Mouse (Mus musculus) CH12.LX (cell line): ENCODE measurements around the gene Fbxl17. TPM values are rescaled to one million over a fixed set of nuclear protein-coding genes. Genes with fewer than 3 reads are reported as not detected.

Experiments used
- DNase-seq: peaks from one replicate; pipeline ENCODE4 v3.0.0-alpha.2; 2013; ENCODE audit errors: extremely low read depth
- H3K27ac ChIP-seq: 2 replicates; pipeline ENCODE4 v1.5.1; 2012; ENCODE audit warnings: low read depth, mild to moderate bottlenecking, control low read depth, moderate library complexity; ENCODE audit not compliant: insufficient read depth
- H3K27me3 ChIP-seq: replicated peaks from 2 replicates; pipeline ENCODE3; 2012; ENCODE audit warnings: inconsistent platforms
- H3K36me3 ChIP-seq, 2 experiments: replicated peaks in 1 of 2; 2 replicates each; pipeline versions ENCODE3 to v1.6.1; 2012; ENCODE audit warnings: inconsistent platforms in 1 of 2, low read length in 1 of 2, mild to moderate bottlenecking in 1 of 2, mixed read lengths in 1 of 2, moderate library complexity in 1 of 2; ENCODE audit not compliant: control insufficient read depth in 1 of 2, insufficient read depth in 1 of 2
- H3K4me1 ChIP-seq, 2 experiments: 2 replicates each; pipeline ENCODE4 v1.6.1; 2012; ENCODE audit warnings: inconsistent platforms in 1 of 2, moderate library complexity in 1 of 2; ENCODE audit not compliant: insufficient read depth in 2 of 2, control insufficient read depth in 1 of 2
- H3K4me2 ChIP-seq: 2 replicates; pipeline ENCODE4 v1.6.1; 2012; ENCODE audit warnings: low read depth, mild to moderate bottlenecking, control low read depth; ENCODE audit not compliant: poor library complexity, insufficient read depth, severe bottlenecking
- H3K4me3 ChIP-seq, 3 experiments: fragments of 150-350 bp in 1 of 3; sonication (generic) in 1 of 3; replicated peaks in 1 of 3; 2 replicates each; pipeline versions ENCODE3 to v1.5.1; 2011 to 2012; ENCODE audit warnings: low read depth in 2 of 3, low read length in 2 of 3, mild to moderate bottlenecking in 2 of 3, moderate library complexity in 2 of 3, control low read depth in 1 of 3, improper control_type of control experiment in 1 of 3, inconsistent platforms in 1 of 3, mixed read lengths in 1 of 3; ENCODE audit not compliant: poor library complexity in 1 of 3
- H3K79me2 ChIP-seq: replicated peaks from 2 replicates; pipeline ENCODE4 v1.6.1; 2012; ENCODE audit warnings: mild to moderate bottlenecking, moderate library complexity; ENCODE audit not compliant: control insufficient read depth, poor library complexity, insufficient read depth, severe bottlenecking; ENCODE audit errors: extremely low read depth
- H3K9ac ChIP-seq: 2 replicates; pipeline ENCODE4 v1.6.1; 2012; ENCODE audit warnings: low read depth, mild to moderate bottlenecking, control low read depth, moderate library complexity; ENCODE audit not compliant: insufficient read depth
- H3K9me3 ChIP-seq: replicated peaks from 2 replicates; pipeline ENCODE3; 2012; ENCODE audit warnings: low read length, inconsistent platforms, mixed read lengths
- BHLHE40 ChIP-seq: IDR thresholded peaks from 2 replicates; pipeline ENCODE4 v1.6.1; 2011; ENCODE audit warnings: mild to moderate bottlenecking, low read depth, low read length, improper control_type of control experiment
- CHD2 ChIP-seq: IDR thresholded peaks from 2 replicates; pipeline ENCODE4 v1.6.1; 2011; ENCODE audit warnings: low read length, improper control_type of control experiment
- ELF1 ChIP-seq: IDR thresholded peaks from 2 replicates; pipeline ENCODE4 v1.6.1; 2014; ENCODE audit warnings: low read depth, mild to moderate bottlenecking, inconsistent platforms, low read length, improper control_type of control experiment
- EP300 ChIP-seq: IDR thresholded peaks from 2 replicates; pipeline ENCODE4 v1.6.1; 2011; ENCODE audit warnings: low read length, improper control_type of control experiment
- ETS1 ChIP-seq: conservative IDR thresholded peaks from 2 replicates; pipeline ENCODE4 v1.6.1; 2012; ENCODE audit warnings: low read depth, mild to moderate bottlenecking, inconsistent platforms, low read length, improper control_type of control experiment, moderate library complexity
- HCFC1 ChIP-seq: IDR thresholded peaks from 2 replicates; pipeline ENCODE4 v1.6.1; 2012; ENCODE audit warnings: low read depth, mild to moderate bottlenecking, inconsistent platforms, low read length, improper control_type of control experiment
- JUND ChIP-seq: conservative IDR thresholded peaks from 2 replicates; pipeline ENCODE4 v1.6.1; 2011; ENCODE audit warnings: low read depth, low read length, improper control_type of control experiment
- KAT2A ChIP-seq: IDR thresholded peaks from 2 replicates; pipeline ENCODE4 v1.6.1; 2012; ENCODE audit warnings: low read length, improper control_type of control experiment, inconsistent platforms; ENCODE audit not compliant: insufficient replicate concordance
- MAX ChIP-seq: IDR thresholded peaks from 2 replicates; pipeline ENCODE4 v1.6.1; 2011; ENCODE audit warnings: low read length, improper control_type of control experiment
- MEF2A ChIP-seq: IDR thresholded peaks from 2 replicates; pipeline ENCODE4 v1.6.1; 2014; ENCODE audit warnings: low read depth, mild to moderate bottlenecking, inconsistent platforms, low read length, improper control_type of control experiment, borderline replicate concordance
- MYC ChIP-seq: IDR thresholded peaks from 2 replicates; pipeline ENCODE4 v1.6.1; 2011; ENCODE audit warnings: low read depth, mild to moderate bottlenecking, improper control_type of control experiment, low read length
- NELFE ChIP-seq: IDR thresholded peaks from 2 replicates; pipeline ENCODE4 v1.6.1; 2011; ENCODE audit warnings: low read depth, low read length, improper control_type of control experiment
- POLR2A ChIP-seq: IDR thresholded peaks from 2 replicates; pipeline ENCODE4 v1.6.1; 2011; ENCODE audit warnings: low read depth, mild to moderate bottlenecking, improper control_type of control experiment, low read length
- RCOR1 ChIP-seq: conservative IDR thresholded peaks from 2 replicates; pipeline ENCODE4 v1.6.1; 2012; ENCODE audit warnings: low read depth, mild to moderate bottlenecking, inconsistent platforms, low read length, improper control_type of control experiment
- SIN3A ChIP-seq: IDR thresholded peaks from 2 replicates; pipeline ENCODE4 v1.6.1; 2012; ENCODE audit warnings: low read length, improper control_type of control experiment, inconsistent platforms
- UBTF ChIP-seq: IDR thresholded peaks from 2 replicates; pipeline ENCODE4 v1.6.1; 2012; ENCODE audit warnings: low read depth, mild to moderate bottlenecking, inconsistent platforms, low read length, improper control_type of control experiment, moderate library complexity
- USF1 ChIP-seq: IDR thresholded peaks from 2 replicates; pipeline ENCODE4 v1.6.1; 2014; ENCODE audit warnings: low read depth, mild to moderate bottlenecking, inconsistent platforms, low read length, improper control_type of control experiment
- ZC3H11A ChIP-seq: IDR thresholded peaks from 2 replicates; pipeline ENCODE4 v1.6.1; 2012; ENCODE audit warnings: low read depth, mild to moderate bottlenecking, inconsistent platforms, low read length, improper control_type of control experiment
- ZKSCAN1 ChIP-seq: IDR thresholded peaks from 2 replicates; pipeline ENCODE4 v1.6.1; 2012; ENCODE audit warnings: low read depth, inconsistent platforms, low read length, improper control_type of control experiment, borderline replicate concordance
- ZMIZ1 ChIP-seq: IDR thresholded peaks from 2 replicates; pipeline ENCODE4 v1.6.1; 2012; ENCODE audit warnings: low read depth, mild to moderate bottlenecking, inconsistent platforms, low read length, improper control_type of control experiment
- dilution Hi-C: fragments of 300-500 bp; cut with MboI; formaldehyde crosslinking; loops from 2 replicates; pipeline ENCODE4 v1.14.3; 2020; ENCODE audit warnings: low sequenced_read_pairs; ENCODE audit not compliant: extremely low pct_unique_long_range_greater_than_20kb, extremely low pct_ligation_motif_present
- in situ Hi-C: fragments of 300-500 bp; cut with MboI; formaldehyde crosslinking; loops from 3 replicates; pipeline ENCODE4 v1.14.3; 2019; ENCODE audit warnings: low sequenced_read_pairs, low pct_ligation_motif_present, low pct_unique_long_range_greater_than_20kb, mixed read lengths
- polyA plus RNA-seq: library from polyadenylated mRNA; unstranded; fragments of >175 nt; gene quantifications from 2 replicates; pipeline ENCODE4 v1.2.1, GENCODE M21; 2012; ENCODE audit warnings: low read depth; ENCODE audit not compliant: insufficient read length
- total RNA-seq, 2 experiments: library from RNA; depleted of rRNA; stranded (reverse); fragments of 300-350 nt in 1 of 2; fragments of >200 nt in 1 of 2; gene quantifications; 2 replicates each; pipeline ENCODE4 v1.2.3; 2012 to 2014

The Fbxl17 gene
- total and polyA plus RNA-seq, 3 experiments, result 4.0 to 6.9 (median 4.3) TPM

GRCm38 (mm10) chr17:63010830-63011229 is 489.0 kb downstream of the Fbxl17 start:
- Histone ChIP-seq H3K9ac (no peak overlapping the region), H3K79me2 (no peaks in the 10 kb centered on the region), H3K4me1 (peaks cover 10 to 62% of the 10 kb centered on the region in 2 experiments), H3K36me3 (no peaks in the 10 kb centered on the region), H3K4me2 (no peak overlapping the region), H3K27me3 (no peaks in the 10 kb centered on the region), H3K4me3 (no peak overlapping the region), H3K9me3 (no peaks in the 10 kb centered on the region), H3K27ac (no peak overlapping the region)
- dilution Hi-C loops (no loop called here), in situ Hi-C loops (no loop called here)
- TF ChIP-seq ETS1 (no peak), EP300 (no peak), SIN3A (no peak), ZMIZ1 (no peak), CHD2 (no peak), KAT2A (no peak)
- no peak for DNase-seq

- no peaks in the 10 kb centered on the region for H3K79me2 ChIP-seq
- dilution Hi-C loops, result no loop called here
- no peak overlapping the region for H3K9ac ChIP-seq
- H3K27ac ChIP-seq, result no peak overlapping the region
- no peaks in the 10 kb centered on the region for H3K36me3 ChIP-seq
- in situ Hi-C loops, result no loop called here
- no peak overlapping the region for H3K4me3 ChIP-seq
- no peak for DNase-seq
- TF ChIP-seq SIN3A (no peak), MYC (no peak), ZKSCAN1 (no peak), RCOR1 (no peak), BHLHE40 (no peak), UBTF (no peak), KAT2A (no peak), POLR2A (no peak), JUND (no peak), HCFC1 (no peak), ELF1 (no peak), USF1 (no peak), NELFE (no peak), EP300 (no peak), ZC3H11A (no peak), MAX (no peak), ZMIZ1 (no peak), MEF2A (no peak), ETS1 (no peak)
- H3K27me3 ChIP-seq, result no peaks in the 10 kb centered on the region
- H3K4me1 ChIP-seq, result peaks cover 10 to 62% of the 10 kb centered on the region in 2 experiments
- no peaks in the 10 kb centered on the region for H3K9me3 ChIP-seq
- H3K4me2 ChIP-seq, result no peak overlapping the region
These were observed 491.0 kb downstream of the Fbxl17 start for GRCm38 (mm10) chr17:63008788-63009187.
